Comparison of ENCODE assay signal across 27 mouse cellular contexts in the genomic region with DNA sequence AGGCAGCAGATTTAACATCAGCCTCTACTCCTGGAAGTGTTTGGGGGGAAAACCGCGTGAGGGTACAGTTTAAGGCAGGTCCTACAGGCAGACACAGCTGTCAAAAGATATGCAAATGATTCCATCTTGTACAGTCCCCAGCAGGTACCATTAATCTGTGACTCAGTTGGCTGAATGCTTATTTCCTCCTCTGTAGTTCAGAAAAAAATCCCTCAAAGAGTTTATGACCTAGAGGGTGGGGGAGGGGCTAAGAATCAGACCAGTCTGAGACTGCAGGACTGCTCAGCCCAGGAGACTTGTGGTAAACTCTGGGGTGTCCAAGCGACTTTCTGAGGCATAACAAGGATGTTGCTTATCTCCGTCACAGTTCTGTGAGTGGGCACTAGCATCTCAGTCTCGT. TPM values are rescaled to one million over a fixed set of nuclear protein-coding genes. Genes with fewer than 3 reads are reported as not detected.
DNase-seq lines count a peak whose midpoint lies in the region; ATAC-seq and TF ChIP-seq lines count a peak whose summit lies in the region.
"Had no signal": no experiment of that assay in that cellular context is flagged by ENCODE, and none has a peak within 500 bp of the region (broad histone marks: within the 10 kb centered on the region; RNA-seq: fewer than 3 reads in every experiment).

No protein-coding gene starts in this region.

- no peaks in the 10 kb centered on the region for H3K27me3 ChIP-seq in C2C12 (ENCODE audit: control insufficient read depth, insufficient read depth, insufficient read length)
- H3K27me3 ChIP-seq in Patski: no peaks in the 10 kb centered on the region
- no peaks in the 10 kb centered on the region for H3K27me3 ChIP-seq in limb, embryonic 10.5 days (ENCODE audit: low read depth, poor library complexity, severe bottlenecking)
- no peaks in the 10 kb centered on the region for H3K27me3 ChIP-seq in small intestine, adult 2 months (ENCODE audit: control insufficient read depth, insufficient read depth, low read length)
- H3K27me3 ChIP-seq: forebrain, embryonic 12.5 days; limb, embryonic 13.5 days; lung, embryonic 15.5 days; neural tube, embryonic 12.5 days had no signal

- 39% methylated on average over 5 of the region's 5 CpGs for WGBS in limb, embryonic 10.5 days
- WGBS in small intestine, adult 2 months: 20% methylated on average over 5 of the region's 5 CpGs

- CTCF ChIA-PET in Patski (lab: Charles Lee): interaction anchor here (1.5 kb wide), 1 partner anchor 29 kb away, joined by 8 read pairs; no protein-coding TSS in a partner anchor

- H3ac ChIP-seq in C2C12 (ENCODE audit: control insufficient read depth, insufficient read length, low read depth): no peak overlapping the region

- H3K79me2 ChIP-seq in C2C12 (ENCODE audit: control insufficient read depth, insufficient read depth): no peaks in the 10 kb centered on the region

- POLR2A ChIA-PET in Patski (lab: Charles Lee): no interaction called here

- peaks cover 28% of the 10 kb centered on the region for H3K4me1 ChIP-seq in limb, embryonic 10.5 days
- H3K4me1 ChIP-seq in small intestine, adult 2 months (ENCODE audit: control insufficient read depth, insufficient read depth, insufficient read length, low read length): peaks cover 35% of the 10 kb centered on the region
- H3K4me1 ChIP-seq: forebrain, embryonic 12.5 days; neural tube, embryonic 12.5 days had no signal

- no peak overlapping the region for H3K4me3 ChIP-seq in C2C12 (ENCODE audit: insufficient read depth, poor library complexity, severe bottlenecking)
- H3K4me3 ChIP-seq in limb, embryonic 10.5 days: no peak overlapping the region
- no peak overlapping the region for H3K4me3 ChIP-seq in small intestine, adult 2 months (ENCODE audit: low read depth, low read length)
- H3K4me3 ChIP-seq: forebrain, embryonic 12.5 days; gastrocnemius, adult 2 months; limb, embryonic 13.5 days; lung, embryonic 15.5 days; neural tube, embryonic 12.5 days had no signal

- no peak for ATAC-seq in Patski
- no peak for ATAC-seq in erythroblast, adult 5-6 weeks (replicated peaks; ENCODE audit: low FRiP score, poor library complexity, severe bottlenecking)
- ATAC-seq: hindbrain, embryonic 16.5 days had no signal

- TF ChIP-seq POLR2A in small intestine, adult 2 months (IDR thresholded peaks at IDR 0.05; ENCODE audit: low read depth, low read length): no peak

- TF ChIP-seq CTCF in C2C12 (IDR thresholded peaks at IDR 0.05; ENCODE audit: control insufficient read depth, insufficient read depth, insufficient read length): no peak
- TF ChIP-seq CTCF in Patski (IDR thresholded peaks at IDR 0.05): no peak
- TF ChIP-seq CTCF in small intestine, adult 2 months (IDR thresholded peaks at IDR 0.05; ENCODE audit: extremely low read depth, insufficient read length, insufficient replicate concordance, low read depth, low read length): no peak

- DNase-seq in Patski (ENCODE audit: low read depth, low spot score): peak; percentile 65
- DNase-seq in limb, embryonic 10.5 days (ENCODE audit: low spot score): no peak
- DNase-seq in kidney, postnatal 4 days: no peak
- no peak for DNase-seq in adrenal gland, postnatal 4 days (ENCODE audit: low spot score in 2 of 2)
- DNase-seq: cerebellum, adult 18-20 months; cerebellum, postnatal 14 days; gastrocnemius, adult 2 months; kidney, adult 18-20 months; kidney, postnatal 10 days; lung, postnatal 4 days; midbrain, embryonic 14.5 days; retina, postnatal 1 day; right cerebral cortex, postnatal 25 days; thymus, postnatal 4 days had no signal

- no peaks in the 10 kb centered on the region for H3K79me3 ChIP-seq in C2C12 (ENCODE audit: low read depth)

- peak overlapping the region; percentile 67 for H3K27ac ChIP-seq in limb, embryonic 10.5 days
- H3K27ac ChIP-seq in small intestine, adult 2 months (ENCODE audit: insufficient read depth, low read depth, low read length): peak overlapping the region; percentile 75
- H3K27ac ChIP-seq: forebrain, embryonic 12.5 days; gastrocnemius, adult 2 months; limb, embryonic 13.5 days; lung, embryonic 15.5 days; neural tube, embryonic 12.5 days had no signal

- no peaks in the 10 kb centered on the region for H3K36me3 ChIP-seq in C2C12 (ENCODE audit: control insufficient read depth, insufficient read depth)
- H3K36me3 ChIP-seq in limb, embryonic 10.5 days: no peaks in the 10 kb centered on the region
- H3K36me3 ChIP-seq in small intestine, adult 2 months (ENCODE audit: control insufficient read depth, insufficient read depth, low read length): peaks cover 71% of the 10 kb centered on the region
- H3K36me3 ChIP-seq: forebrain, embryonic 12.5 days; limb, embryonic 13.5 days; lung, embryonic 15.5 days; neural tube, embryonic 12.5 days had no signal

- in situ Hi-C loops in Patski (cut with MboI; ENCODE audit: low pct_unique_long_range_greater_than_20kb): no loop called here

- H3K9me3 ChIP-seq in limb, embryonic 10.5 days (replicated peaks): no peaks in the 10 kb centered on the region; the same call in 1 of the 2 replicates
- H3K9me3 ChIP-seq: forebrain, embryonic 12.5 days; neural tube, embryonic 12.5 days had no signal

TF ChIP-seq in C2C12, 6 proteins besides CTCF, POLR2A, EP300 and RAD21:
- TF ChIP-seq MYOD1 (IDR thresholded peaks at IDR 0.05; ENCODE audit: control insufficient read depth, insufficient read length, low read depth): peak; percentile 11
- TF ChIP-seq MYOG (IDR thresholded peaks at IDR 0.05; ENCODE audit: control insufficient read depth, extremely low read depth, insufficient read length): no peak

RNA-seq across cellular contexts. Expression of a gene that starts 10.3 kb away (rescaled TPM):
- polyA plus RNA-seq in C2C12 (2012; fragmentation: generic; extraction: Trizol) (0.04 TPM), Patski (2021) (not detected)
- not detected in 2 replicates for polyA plus RNA-seq in limb, embryonic 10.5 days (2016; fragmentation: Nextera tagmentation; extraction: Ambion mirVana)
- polyA plus RNA-seq in small intestine, adult 2 months (2012; rRNA removed): 62.3 and 171 TPM in 2 replicates
- total RNA-seq in erythroblast, adult 5-6 weeks (2015; ENCODE audit: low replicate concordance): not detected in 2 replicates
- total RNA-seq in erythroblast, adult 5-6 weeks (2017; ENCODE audit: low replicate concordance): not detected in 2 replicates
- total RNA-seq in adrenal gland, postnatal 4 days (2021): 1 to 10 TPM; 3.7 to 3.8 TPM
- total RNA-seq: gastrocnemius, adult 2 months; hematopoietic stem cell, adult 5-6 weeks; megakaryocyte-erythroid progenitor cell, adult 5-6 weeks had no signal
- polyA plus RNA-seq: embryonic facial prominence, embryonic 11.5 days; forebrain, embryonic 12.5 days; heart, embryonic 11.5 days; heart, postnatal 0 days; hindbrain, embryonic 16.5 days; limb, embryonic 13.5 days; midbrain, embryonic 14.5 days; neural tube, embryonic 12.5 days had no signal

RNA-seq across cellular contexts. Expression of a gene that starts 21.3 kb away (rescaled TPM):
- polyA plus RNA-seq in C2C12 (2012; fragmentation: generic; extraction: Trizol): 0.40 TPM
- polyA plus RNA-seq in Patski (2021): 0.18 TPM
- 0.11 and 0.15 TPM in 2 replicates for polyA plus RNA-seq in limb, embryonic 10.5 days (2016; fragmentation: Nextera tagmentation; extraction: Ambion mirVana)
- polyA plus RNA-seq in small intestine, adult 2 months (2012; rRNA removed): 0.56 and 1.1 TPM in 2 replicates
- not detected in 2 replicates for total RNA-seq in erythroblast, adult 5-6 weeks (2015; ENCODE audit: low replicate concordance)
- total RNA-seq in erythroblast, adult 5-6 weeks (2017; ENCODE audit: low replicate concordance): 0.51 TPM in 1 of 2 replicates, not detected in the other
- 1 to 10 TPM; 3.5 to 9.2 TPM for total RNA-seq in adrenal gland, postnatal 4 days (2021)
- total RNA-seq: hematopoietic stem cell, adult 5-6 weeks; megakaryocyte-erythroid progenitor cell, adult 5-6 weeks had no signal
- polyA plus RNA-seq: heart, embryonic 11.5 days had no signal

RNA-seq across cellular contexts. Expression of a gene that starts 52.1 kb away (rescaled TPM):
- polyA plus RNA-seq in C2C12 (2012; fragmentation: generic; extraction: Trizol) (not detected), Patski (2021) (3.1 TPM)
- 0.43 and 0.59 TPM in 2 replicates for polyA plus RNA-seq in limb, embryonic 10.5 days (2016; fragmentation: Nextera tagmentation; extraction: Ambion mirVana)
- polyA plus RNA-seq in small intestine, adult 2 months (2012; rRNA removed): 4.9 and 11.4 TPM in 2 replicates
- 2.7 and 3.8 TPM in 2 replicates for total RNA-seq in erythroblast, adult 5-6 weeks (2015; ENCODE audit: low replicate concordance)
- 1.4 and 1.7 TPM in 2 replicates for total RNA-seq in erythroblast, adult 5-6 weeks (2017; ENCODE audit: low replicate concordance)
- 1 to 10 TPM in 1 of 2 experiments, under 1 TPM in 1; 0.68 to 1.1 TPM for total RNA-seq in adrenal gland, postnatal 4 days (2021)

Comparison
In these comparisons a context has a peak if more than half of its experiments do, and no peak if none do; other contexts are left out.
1. RNA of a gene that starts 10.3 kb away (polyA plus RNA-seq): 62.3 to 171 TPM in small intestine, adult 2 months; 0.04 TPM in C2C12 (single experiment), not detected in Patski (single experiment) and not detected in limb, embryonic 10.5 days; every median in the first group is over 10 times any median in the second.